Mouse (Mus musculus): ENCODE data around the gene Trarg1. TPM values are rescaled to one million over a fixed set of nuclear protein-coding genes. Genes with fewer than 3 reads are reported as not detected.
A peak's percentile ranks its signal among the peaks of the same experiment; 100 is the strongest.

Gene Trarg1
- polyA plus RNA-seq, 1 experiment from 2014 or later, result 1.3 TPM

DNA sequence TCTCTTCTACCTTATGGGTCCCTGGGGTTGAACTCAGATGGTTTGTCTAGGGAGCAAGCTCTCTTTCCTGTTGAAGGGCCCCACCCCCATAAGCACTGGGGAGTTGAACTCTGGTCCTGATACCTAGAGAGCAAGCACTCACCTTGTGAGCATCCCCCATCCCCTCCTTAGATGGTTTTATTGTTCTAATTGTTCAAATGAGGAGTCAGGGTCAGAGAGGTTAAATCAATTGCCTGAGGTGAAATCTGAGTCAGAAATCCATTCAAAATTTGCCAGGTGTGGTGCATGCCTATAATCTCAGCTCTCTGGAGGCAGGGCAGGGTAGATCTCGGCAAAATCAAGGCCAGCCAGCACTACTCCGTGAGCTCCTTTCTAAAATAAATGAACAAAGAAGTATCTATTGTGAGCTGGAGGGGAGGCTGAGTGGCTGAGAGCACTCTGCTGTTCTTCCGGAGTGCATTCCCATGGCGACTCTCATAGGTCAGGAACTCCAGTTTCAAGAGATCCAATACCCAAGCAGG is 22.1 kb upstream of the Trarg1 start:
- H3K36me3 ChIP-seq (ENCODE audit: insufficient read depth, low read length), result no peaks in the 10 kb centered on the region
- H3K27me3 ChIP-seq (ENCODE audit: insufficient read depth, low read length), result no peaks in the 10 kb centered on the region
- DNase-seq (ENCODE audit: low spot score), result no peak
- H3K4me2 ChIP-seq (ENCODE audit: low read length), result no peak overlapping the region
- no peaks in the 10 kb centered on the region for H3K9me3 ChIP-seq (replicated peaks; ENCODE audit: low read length)
- no peak overlapping the region for H3K27ac ChIP-seq
- TF ChIP-seq CTCF (IDR thresholded peaks at IDR 0.05; ENCODE audit: low read depth), result no peak
- no peaks in the 10 kb centered on the region for H3K4me1 ChIP-seq (replicated peaks; ENCODE audit: insufficient read depth, low read length)
- WGBS, result 43% methylated on average over 4 of the region's 4 CpGs
- H3K9ac ChIP-seq (ENCODE audit: low read depth, low read length), result no peak overlapping the region
- no peak overlapping the region for H3K4me3 ChIP-seq (replicated peaks; ENCODE audit: low read depth, low read length)
- no peak for ATAC-seq (replicated peaks; ENCODE audit: low FRiP score, low read depth)

- Histone ChIP-seq H3K9me3 (replicated peaks; ENCODE audit: low read length) (no peaks in the 10 kb centered on the region), H3K4me3 (replicated peaks; ENCODE audit: low read depth, low read length) (no peak overlapping the region), H3K4me1 (replicated peaks; ENCODE audit: insufficient read depth, low read length) (no peaks in the 10 kb centered on the region), H3K27me3 (ENCODE audit: insufficient read depth, low read length) (0 out of 2 replicates have a peak, but pooled peaks cover under 1% of the 10 kb centered on the region), H3K27ac (no peak overlapping the region), H3K36me3 (ENCODE audit: insufficient read depth, low read length) (no peaks in the 10 kb centered on the region), H3K4me2 (ENCODE audit: low read length) (no peak overlapping the region), H3K9ac (ENCODE audit: low read depth, low read length) (no peak overlapping the region)
- no peak; the same call in 1 of the 2 replicates for ATAC-seq (replicated peaks; ENCODE audit: low FRiP score, low read depth)
- DNase-seq (ENCODE audit: low spot score), result peak; percentile 59
- TF ChIP-seq CTCF (IDR thresholded peaks at IDR 0.05; ENCODE audit: low read depth), result no peak
- 25% methylated on average over 14 of the region's 14 CpGs for WGBS
These were observed 20.3 kb upstream of the Trarg1 start for GRCm38 (mm10) chr11:76659138-76659930.

DNA sequence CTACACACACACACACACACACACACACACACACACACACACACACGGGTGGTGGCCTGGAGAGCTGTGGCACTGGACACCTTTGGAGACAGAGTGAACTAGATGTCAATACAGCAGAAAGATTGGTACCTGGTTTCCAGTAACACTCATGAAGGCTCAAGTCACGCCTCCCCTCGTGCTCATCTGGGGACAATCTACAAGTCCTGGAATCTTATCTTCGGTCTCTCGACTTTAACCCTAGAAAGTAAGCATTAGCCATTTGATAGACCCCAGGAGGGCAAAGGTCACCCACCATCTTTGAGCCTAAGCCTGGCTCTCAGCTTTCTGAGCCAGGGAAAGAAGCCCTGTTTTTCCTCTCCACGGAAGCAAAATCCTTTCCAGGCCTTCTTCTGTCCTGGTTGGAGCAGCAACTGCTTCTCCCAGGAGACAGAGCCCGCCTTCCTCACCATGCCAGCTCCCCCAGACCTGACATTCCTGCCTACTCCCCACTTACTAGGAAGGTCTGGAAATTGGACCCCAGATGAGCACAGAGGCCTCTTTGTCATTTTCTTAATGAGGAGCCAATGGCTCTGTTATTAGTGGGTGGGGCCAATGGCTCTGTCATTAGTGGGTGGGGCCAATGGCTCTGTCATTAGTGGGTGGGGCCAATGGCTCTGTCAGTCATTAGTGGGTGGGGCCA is 17.7 kb upstream of the Trarg1 start:
- H3K9me3 ChIP-seq (replicated peaks; ENCODE audit: low read length), result no peaks in the 10 kb centered on the region
- H3K4me1 ChIP-seq (replicated peaks; ENCODE audit: insufficient read depth, low read length), result peaks cover 5% of the 10 kb centered on the region; the same call in 1 of the 2 replicates
- no peak overlapping the region for H3K27ac ChIP-seq
- no peaks in the 10 kb centered on the region for H3K36me3 ChIP-seq (ENCODE audit: insufficient read depth, low read length)
- no peak for ATAC-seq (replicated peaks; ENCODE audit: low FRiP score, low read depth)
- 0 out of 2 replicates have a peak, but pooled peaks cover 5% of the 10 kb centered on the region for H3K27me3 ChIP-seq (ENCODE audit: insufficient read depth, low read length)
- 52% methylated on average over 7 of the region's 7 CpGs for WGBS
- TF ChIP-seq CTCF (IDR thresholded peaks at IDR 0.05; ENCODE audit: low read depth), result no peak
- no peak overlapping the region for H3K4me3 ChIP-seq (replicated peaks; ENCODE audit: low read depth, low read length)
- no peak for DNase-seq (ENCODE audit: low spot score)
- no peak overlapping the region for H3K4me2 ChIP-seq (ENCODE audit: low read length)
- no peak overlapping the region for H3K9ac ChIP-seq (ENCODE audit: low read depth, low read length)

GRCm38 (mm10) chr11:76666002-76666649 is 13.5 kb upstream of the Trarg1 start:
- Histone ChIP-seq H3K4me2 (ENCODE audit: low read length) (peak overlapping the region; percentile 52), H3K4me3 (replicated peaks; ENCODE audit: low read depth, low read length) (peak overlapping the region; percentile 28), H3K9me3 (replicated peaks; ENCODE audit: low read length) (no peaks in the 10 kb centered on the region), H3K27ac (no peak overlapping the region), H3K27me3 (ENCODE audit: insufficient read depth, low read length) (0 out of 2 replicates have a peak, but pooled peaks cover 7% of the 10 kb centered on the region), H3K9ac (ENCODE audit: low read depth, low read length) (0 out of 2 replicates have a peak overlapping the region, but pooled peaks have one; percentile 33), H3K4me1 (replicated peaks; ENCODE audit: insufficient read depth, low read length) (peaks cover 5% of the 10 kb centered on the region; the same call in 1 of the 2 replicates), H3K36me3 (ENCODE audit: insufficient read depth, low read length) (no peaks in the 10 kb centered on the region)
- no peak for ATAC-seq (replicated peaks; ENCODE audit: low FRiP score, low read depth)
- peak; percentile 49 for DNase-seq (ENCODE audit: low spot score)
- 8% methylated on average over 35 of the region's 35 CpGs for WGBS
- no peak for TF ChIP-seq CTCF (IDR thresholded peaks at IDR 0.05; ENCODE audit: low read depth)

GRCm38 (mm10) chr11:76667807-76668206 is 11.8 kb upstream of the Trarg1 start:
- Histone ChIP-seq H3K4me1 (replicated peaks; ENCODE audit: insufficient read depth, low read length) (peaks cover 14% of the 10 kb centered on the region; the same call in 1 of the 2 replicates), H3K36me3 (ENCODE audit: insufficient read depth, low read length) (no peaks in the 10 kb centered on the region), H3K4me3 (replicated peaks; ENCODE audit: low read depth, low read length) (no peak overlapping the region), H3K9me3 (replicated peaks; ENCODE audit: low read length) (no peaks in the 10 kb centered on the region), H3K27ac (no peak overlapping the region), H3K4me2 (ENCODE audit: low read length) (no peak overlapping the region), H3K27me3 (ENCODE audit: insufficient read depth, low read length) (peaks cover 24% of the 10 kb centered on the region), H3K9ac (ENCODE audit: low read depth, low read length) (no peak overlapping the region)
- DNase-seq (ENCODE audit: low spot score) (no peak), ATAC-seq (replicated peaks; ENCODE audit: low FRiP score, low read depth) (no peak)
- TF ChIP-seq CTCF (IDR thresholded peaks at IDR 0.05; ENCODE audit: low read depth), result no peak
- 31% methylated on average over 4 of the region's 4 CpGs for WGBS

All from kidney, postnatal 0 days (tissue).